Comparison of ENCODE assay signal across 24 mouse cellular contexts in genomic region chr1:88361085-88361484, GRCm38 (mm10). TPM values are rescaled to one million over a fixed set of nuclear protein-coding genes. Genes with fewer than 3 reads are reported as not detected.
DNase-seq lines count a peak whose midpoint lies in the region; ATAC-seq and TF ChIP-seq lines count a peak whose summit lies in the region.
"Had no signal": no experiment of that assay in that cellular context is flagged by ENCODE, and none has a peak within 500 bp of the region (broad histone marks: within the 10 kb centered on the region; RNA-seq: fewer than 3 reads in every experiment).

No protein-coding gene starts in this region.

- H3K4me2 ChIP-seq in hindbrain, embryonic 12.5 days (replicated peaks) = no peak overlapping the region
- H3K4me2 ChIP-seq: embryonic facial prominence, embryonic 15.5 days; forebrain, embryonic 12.5 days; heart, embryonic 12.5 days had no signal

- H3K27ac ChIP-seq in hindbrain, embryonic 12.5 days = no peak overlapping the region
- H3K27ac ChIP-seq: embryonic facial prominence, embryonic 15.5 days; forebrain, embryonic 12.5 days had no signal

- no peaks in the 10 kb centered on the region for H3K36me3 ChIP-seq in C2C12 (ENCODE audit: control insufficient read depth, insufficient read depth)
- H3K36me3 ChIP-seq in hindbrain, embryonic 12.5 days = no peaks in the 10 kb centered on the region
- H3K36me3 ChIP-seq: embryonic facial prominence, embryonic 15.5 days; forebrain, embryonic 12.5 days; G1E; heart, embryonic 12.5 days had no signal

- no peak overlapping the region for H3ac ChIP-seq in C2C12 (ENCODE audit: control insufficient read depth, insufficient read length, low read depth)

- CTCF ChIA-PET in Patski (lab: Charles Lee) = interaction anchor here (1.1 kb wide), 1 partner anchor 11 kb away, joined by 3 read pairs; no protein-coding TSS in a partner anchor

- H3K9me3 ChIP-seq in hindbrain, embryonic 12.5 days (replicated peaks) = no peaks in the 10 kb centered on the region
- H3K9me3 ChIP-seq: embryonic facial prominence, embryonic 15.5 days; forebrain, embryonic 12.5 days; G1E; heart, embryonic 12.5 days had no signal

- POLR2A ChIA-PET in Patski (lab: Charles Lee) = interaction anchor here (0.7 to 0.9 kb wide), 2 partner anchors 169 to 763 kb away, joined by 5 to 10 read pairs; no protein-coding TSS in a partner anchor

- H3K4me1 ChIP-seq in hindbrain, embryonic 12.5 days = no peaks in the 10 kb centered on the region
- H3K4me1 ChIP-seq: embryonic facial prominence, embryonic 15.5 days; forebrain, embryonic 12.5 days; heart, embryonic 12.5 days had no signal

- H3K79me2 ChIP-seq in C2C12 (ENCODE audit: control insufficient read depth, insufficient read depth) = no peaks in the 10 kb centered on the region

- no peak overlapping the region for H3K4me3 ChIP-seq in C2C12 (ENCODE audit: insufficient read depth, poor library complexity, severe bottlenecking)
- no peak overlapping the region for H3K4me3 ChIP-seq in hindbrain, embryonic 12.5 days
- H3K4me3 ChIP-seq: embryonic facial prominence, embryonic 15.5 days; forebrain, embryonic 12.5 days; heart, embryonic 12.5 days had no signal

- no peak overlapping the region for H3K9ac ChIP-seq in hindbrain, embryonic 12.5 days
- H3K9ac ChIP-seq: embryonic facial prominence, embryonic 15.5 days; forebrain, embryonic 12.5 days; heart, embryonic 12.5 days had no signal

- ATAC-seq in Patski = no peak
- no peak for ATAC-seq in hindbrain, embryonic 12.5 days (ENCODE audit: low FRiP score)
- ATAC-seq: forebrain, embryonic 16.5 days; hindbrain, embryonic 16.5 days; inflammation-experienced regulatory T-cells, adult 6 months; intestine, postnatal 0 days had no signal

- in situ Hi-C loops in Patski (cut with MboI; ENCODE audit: low pct_unique_long_range_greater_than_20kb) = no loop called here

- H3K79me3 ChIP-seq in C2C12 (ENCODE audit: low read depth) = no peaks in the 10 kb centered on the region

- H3K27me3 ChIP-seq in C2C12 (ENCODE audit: control insufficient read depth, insufficient read depth, insufficient read length) (no peaks in the 10 kb centered on the region), Patski (no peaks in the 10 kb centered on the region)
- H3K27me3 ChIP-seq in hindbrain, embryonic 12.5 days = no peaks in the 10 kb centered on the region
- H3K27me3 ChIP-seq: embryonic facial prominence, embryonic 15.5 days; forebrain, embryonic 12.5 days; heart, embryonic 12.5 days had no signal

- no peak for TF ChIP-seq CTCF in C2C12 (IDR thresholded peaks at IDR 0.05; ENCODE audit: control insufficient read depth, insufficient read depth, insufficient read length)
- no peak for TF ChIP-seq CTCF in Patski (IDR thresholded peaks at IDR 0.05)

- DNase-seq in cerebellum, adult 9-10 months = peak; percentile 34
- DNase-seq in cerebellum, postnatal 25 days = no peak
- peak; percentile 85 for DNase-seq in Patski (ENCODE audit: low read depth, low spot score)
- DNase-seq in spleen, postnatal 36 days (ENCODE audit: low spot score in 2 of 2) = no peak
- no peak for DNase-seq in gastrocnemius, postnatal 10 days
- DNase-seq: adrenal gland, adult 8-10 months; cerebellum, adult 8-10 months; cerebellum, postnatal 36 days; gastrocnemius, postnatal 14 days; heart, postnatal 36 days; kidney, adult 8-10 months had no signal

- WGBS in hindbrain, embryonic 12.5 days = 61% methylated on average over 4 of the region's 4 CpGs

TF ChIP-seq in C2C12, 6 proteins besides CTCF, POLR2A, EP300 and RAD21:
- TF ChIP-seq MYOG (IDR thresholded peaks at IDR 0.05; ENCODE audit: control insufficient read depth, extremely low read depth, insufficient read length) = no peak
- peak; percentile 66 for TF ChIP-seq MAX (IDR thresholded peaks at IDR 0.05)
- TF ChIP-seq USF1 (IDR thresholded peaks at IDR 0.05; ENCODE audit: low read depth) = no peak
- peak; percentile 82 for TF ChIP-seq FOSL1 (IDR thresholded peaks at IDR 0.05; ENCODE audit: insufficient read depth, low read length, poor library complexity, severe bottlenecking)
- TF ChIP-seq CEBPB (IDR thresholded peaks at IDR 0.05; ENCODE audit: low read depth) = no peak
- TF ChIP-seq MYOD1 (IDR thresholded peaks at IDR 0.05; ENCODE audit: control insufficient read depth, insufficient read length, low read depth) = peak; percentile 15

RNA-seq across cellular contexts. Expression of gene Spp2, which starts 45.7 kb away (rescaled TPM):
- polyA plus RNA-seq in C2C12 (2012; fragmentation: generic; extraction: Trizol) (not detected), Patski (2021) (0.09 TPM)
- not detected in 2 replicates for polyA plus RNA-seq in hindbrain, embryonic 12.5 days (2016; fragmentation: Nextera tagmentation; extraction: Ambion mirVana)
- under 1 TPM in 1 of 2 experiments, not detected in 1; 0.52 TPM for total RNA-seq in gastrocnemius, postnatal 10 days (2021)
- total RNA-seq: adrenal gland, adult 8-10 months; G1E; gastrocnemius, postnatal 14 days; heart, adult 8-10 months; heart, postnatal 36 days had no signal
- polyA plus RNA-seq: embryonic facial prominence, embryonic 15.5 days; forebrain, embryonic 12.5 days; G1E; gonadal fat pad, adult 2 months; hindbrain, embryonic 11.5 days; inflammation-experienced regulatory T-cells, adult 6 months had no signal

Comparison
In these comparisons a context has a peak if more than half of its experiments do, and no peak if none do; other contexts are left out.
1. DNase-seq: peak in cerebellum, adult 9-10 months (single experiment) and Patski (single experiment); none in cerebellum, postnatal 25 days (0 of 2), spleen, postnatal 36 days (0 of 2) and gastrocnemius, postnatal 10 days (single experiment).